Mouse (Mus musculus): Measurements from ENCODE around the gene Nfkbiz.

Gene Nfkbiz

GRCm38 (mm10) chr16:55801629-55802028 is 37.1 kb downstream of the Nfkbiz start:
- no peak for DNase-seq

- peak; percentile 48 to 71 for DNase-seq
These were observed 39.9 kb downstream of the Nfkbiz start for GRCm38 (mm10) chr16:55798845-55799244.

DNA sequence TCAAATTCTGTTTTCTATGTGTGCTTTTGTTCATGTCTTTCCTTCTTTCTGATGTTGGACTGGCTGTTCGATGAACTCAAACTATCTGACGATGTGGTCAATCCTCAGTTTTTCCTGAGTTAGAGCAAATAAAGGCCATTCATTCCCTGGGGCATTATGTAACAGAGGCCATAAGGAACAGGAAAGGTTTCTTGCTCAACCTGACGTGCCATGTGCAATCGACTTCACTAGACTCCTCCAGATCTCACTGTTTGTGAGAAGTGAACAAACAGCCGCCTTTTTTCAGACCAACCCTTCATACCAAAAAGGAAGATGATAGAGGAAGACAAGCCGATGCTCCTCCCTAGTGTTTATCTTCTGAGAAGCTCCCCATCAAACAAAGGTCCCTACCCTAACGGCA is 48.4 kb downstream of the Nfkbiz start:
- no peak for DNase-seq

DNA sequence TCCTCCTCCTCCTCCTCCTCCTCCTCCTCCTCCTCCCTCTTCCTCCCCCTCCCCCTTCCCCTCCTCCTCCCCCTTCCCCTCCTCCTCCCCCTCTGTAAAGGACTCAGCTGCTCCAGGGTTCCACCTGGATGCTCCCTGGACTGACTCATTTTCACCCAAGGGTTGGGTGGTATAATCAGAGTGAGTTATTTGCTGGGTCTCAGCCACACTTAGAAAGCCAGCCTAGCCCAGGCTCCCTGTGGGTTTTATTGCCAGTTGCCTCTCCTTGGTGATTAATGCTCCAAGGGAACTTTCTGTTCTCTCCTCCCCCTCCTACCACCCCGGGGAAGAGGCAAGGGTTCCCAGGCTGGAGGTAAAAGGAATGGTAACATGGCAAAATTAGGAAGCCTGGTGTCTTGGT is 49.4 kb downstream of the Nfkbiz start:
- no peak for DNase-seq

GRCm38 (mm10) chr16:55788671-55789070 is 50.0 kb downstream of the Nfkbiz start:
- no peak for DNase-seq

- no peak for DNase-seq
These were observed 51.2 kb downstream of the Nfkbiz start for GRCm38 (mm10) chr16:55787385-55788072.

- DNase-seq, result no peak
These were observed 54.3 kb downstream of the Nfkbiz start for GRCm38 (mm10) chr16:55784379-55784778.

DNA sequence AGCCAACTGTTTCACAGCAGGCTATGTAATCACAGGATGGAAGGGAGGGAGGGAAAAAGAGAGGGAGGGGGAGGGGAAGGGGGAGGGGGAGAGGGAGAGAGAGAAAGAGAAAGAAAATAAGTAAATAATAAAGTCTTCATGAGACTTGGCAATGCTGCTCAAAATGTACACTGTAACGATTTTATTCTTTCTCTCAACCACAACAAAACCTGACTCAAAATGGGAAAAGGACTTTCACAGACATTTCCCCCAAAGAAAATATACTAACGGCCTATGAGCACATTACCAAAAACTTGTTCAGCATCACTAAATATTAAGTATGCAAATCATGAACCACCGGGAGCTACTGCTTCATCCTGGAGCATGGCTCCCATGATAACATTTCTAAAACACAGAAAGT is 54.8 kb downstream of the Nfkbiz start:
- DNase-seq, result no peak

- no peak for DNase-seq
These were observed 55.8 kb downstream of the Nfkbiz start for GRCm38 (mm10) chr16:55782911-55783310.

DNA sequence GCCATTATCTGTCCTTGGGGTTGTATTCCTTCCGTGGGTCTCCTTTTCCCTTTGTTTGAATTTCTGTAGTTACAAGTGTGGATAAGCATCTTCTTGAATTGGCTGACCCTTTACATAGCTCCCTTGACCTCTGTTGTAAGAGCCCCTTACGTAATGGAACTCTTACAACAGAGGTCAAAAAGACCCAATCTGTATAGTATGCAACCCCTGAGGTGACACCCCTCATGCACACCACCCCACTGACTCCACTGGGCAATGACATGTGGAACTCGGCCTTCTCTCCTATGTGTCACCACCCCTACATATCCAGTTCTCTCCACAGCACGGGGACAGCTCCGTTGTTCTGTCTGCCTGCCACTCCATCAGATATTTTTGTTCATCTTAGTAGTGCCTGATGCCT is 56.9 kb downstream of the Nfkbiz start:
- DNase-seq, result peak; percentile 42 to 55

- no peak for DNase-seq
These were observed 57.6 kb downstream of the Nfkbiz start for GRCm38 (mm10) chr16:55780958-55781558.

GRCm38 (mm10) chr16:55776329-55776728 is 62.4 kb downstream of the Nfkbiz start:
- DNase-seq, result no peak

- no peak for DNase-seq
These were observed 68.5 kb downstream of the Nfkbiz start for GRCm38 (mm10) chr16:55770247-55770646.
